Mouse (Mus musculus) spleen, embryonic (tissue): ENCODE measurements around the gene Rpp38.

ENCODE experiments used
- CTCF ChIA-PET: fragments of 350-600 bp; sonication (Branson Sonifier 250); formaldehyde crosslinking; loops from one replicate; lab custom pipeline; 2022; lab: Charles Lee

Gene Rpp38

GRCm38 (mm10) chr2:3286243-3286642 is 46.2 kb downstream of the Rpp38 start:
- CTCF ChIA-PET, result interaction anchor here (0.9 kb wide), 1 partner anchor 131 kb away, joined by 5 read pairs; no protein-coding TSS in a partner anchor

- CTCF ChIA-PET, result no interaction called here
Measured at GRCm38 (mm10) chr2:3285709-3286108, 46.7 kb downstream of the Rpp38 start.

GRCm38 (mm10) chr2:3285181-3285530 is 47.3 kb downstream of the Rpp38 start:
- CTCF ChIA-PET, result no interaction called here

GRCm38 (mm10) chr2:3284473-3285180 is 47.8 kb downstream of the Rpp38 start:
- CTCF ChIA-PET, result no interaction called here

GRCm38 (mm10) chr2:3283602-3284472 is 48.6 kb downstream of the Rpp38 start, which contains the start of gene Nmt2:
TSS of gene Nmt2 (plus strand) at chr2:3284212.
- CTCF ChIA-PET, result interaction anchor here (0.5 kb wide), 1 partner anchor 27 kb away, joined by 5 read pairs; no protein-coding TSS in a partner anchor

- CTCF ChIA-PET, result no interaction called here
Measured at GRCm38 (mm10) chr2:3282866-3283601, 49.4 kb downstream of the Rpp38 start.

GRCm38 (mm10) chr2:3281311-3281710 is 51.1 kb downstream of the Rpp38 start:
- CTCF ChIA-PET, result no interaction called here
